Comparison of ENCODE assay signal across 20 mouse cellular contexts in genomic region chr19:16252696-16253095, GRCm38 (mm10).
DNase-seq lines count a peak whose midpoint lies in the region; ATAC-seq and TF ChIP-seq lines count a peak whose summit lies in the region.
"Had no signal": no experiment of that assay in that cellular context is flagged by ENCODE, and none has a peak within 500 bp of the region (broad histone marks: within the 10 kb centered on the region; RNA-seq: fewer than 3 reads in every experiment).

No protein-coding gene starts in this region.

- no peak for TF ChIP-seq POLR2A in liver, adult 2 months (IDR thresholded peaks at IDR 0.05; ENCODE audit: extremely low read depth, insufficient read depth, low read length)

- H3K79me2 ChIP-seq in liver, adult 2 months (ENCODE audit: control insufficient read depth, insufficient read depth, low read length) = no peaks in the 10 kb centered on the region

- 84% methylated on average over 4 of the region's 4 CpGs for WGBS in liver, adult 2 months
- WGBS in liver, embryonic 11.5 days = 47% methylated on average over 4 of the region's 4 CpGs

- ATAC-seq in liver, embryonic 11.5 days (replicated peaks; ENCODE audit: low FRiP score) = no peak
- peak; percentile 97 for ATAC-seq in megakaryocyte progenitor cell, adult 5-6 weeks (replicated peaks; ENCODE audit: poor library complexity)
- ATAC-seq: intestine, embryonic 16.5 days had no signal

- no peak for TF ChIP-seq CTCF in liver, adult 2 months (IDR thresholded peaks at IDR 0.05; ENCODE audit: low read depth, low read length)

- no peak overlapping the region for H3K4me2 ChIP-seq in liver, embryonic 11.5 days
- H3K4me2 ChIP-seq: embryonic facial prominence, embryonic 13.5 days; hindbrain, embryonic 13.5 days; liver, embryonic 15.5 days; neural tube, embryonic 12.5 days had no signal

- H3K4me1 ChIP-seq in liver, adult 2 months (ENCODE audit: control insufficient read depth, insufficient read depth, low read length) = peaks cover 10% of the 10 kb centered on the region
- peaks cover 13% of the 10 kb centered on the region for H3K4me1 ChIP-seq in liver, embryonic 11.5 days (replicated peaks; ENCODE audit: control insufficient read depth, insufficient read depth, low read length)

- H3K4me3 ChIP-seq in liver, adult 2 months (ENCODE audit: insufficient read depth, low read depth, low read length) = no peak overlapping the region
- H3K4me3 ChIP-seq in liver, embryonic 11.5 days (ENCODE audit: low read depth, low read length) = no peak overlapping the region
- H3K4me3 ChIP-seq: embryonic facial prominence, embryonic 13.5 days; forebrain, embryonic 10.5 days; hindbrain, embryonic 13.5 days; left cerebral cortex, adult 2 months; liver, embryonic 15.5 days; neural tube, embryonic 12.5 days had no signal

- no peak overlapping the region for H3K27ac ChIP-seq in liver, adult 2 months (replicated peaks; ENCODE audit: insufficient read depth, low read depth, low read length)
- H3K27ac ChIP-seq in liver, embryonic 11.5 days (ENCODE audit: low read depth, low read length) = no peak overlapping the region
- H3K27ac ChIP-seq: embryonic facial prominence, embryonic 13.5 days; forebrain, embryonic 10.5 days; left cerebral cortex, adult 2 months; liver, embryonic 15.5 days; neural tube, embryonic 12.5 days had no signal

- no peaks in the 10 kb centered on the region for H3K27me3 ChIP-seq in liver, adult 2 months (ENCODE audit: control insufficient read depth, insufficient read depth, low read length)
- no peaks in the 10 kb centered on the region for H3K27me3 ChIP-seq in liver, embryonic 11.5 days (replicated peaks; ENCODE audit: control insufficient read depth, insufficient read depth, low read length)
- H3K27me3 ChIP-seq: embryonic facial prominence, embryonic 13.5 days; hindbrain, embryonic 13.5 days; liver, embryonic 15.5 days; neural tube, embryonic 12.5 days had no signal

- H3K9me3 ChIP-seq in liver, embryonic 11.5 days (ENCODE audit: control insufficient read depth, low read length) = no peaks in the 10 kb centered on the region
- H3K9me3 ChIP-seq: embryonic facial prominence, embryonic 13.5 days; forebrain, embryonic 10.5 days; hindbrain, embryonic 13.5 days; liver, embryonic 15.5 days; neural tube, embryonic 12.5 days had no signal

- no peak overlapping the region for H3K9ac ChIP-seq in liver, adult 2 months (ENCODE audit: low read depth, low read length)
- no peak overlapping the region for H3K9ac ChIP-seq in liver, embryonic 11.5 days (ENCODE audit: low read depth, low read length)
- H3K9ac ChIP-seq: embryonic facial prominence, embryonic 13.5 days; hindbrain, embryonic 13.5 days; liver, embryonic 15.5 days; neural tube, embryonic 12.5 days had no signal

- DNase-seq in liver, adult 2 months (ENCODE audit: extremely low read depth, low read depth, low spot score) = peak; percentile 24
- no peak for DNase-seq in liver, embryonic 11.5 days (ENCODE audit: low spot score)
- DNase-seq in A20 (ENCODE audit: low read depth, low spot score) = peak; percentile 65
- DNase-seq in c-Kit-positive CD71-negative TER-119-negative erythroid progenitor cells, embryonic 14.5 days (ENCODE audit: low read depth) = peak; percentile 43
- no peak for DNase-seq in T-cell, adult 2 months (ENCODE audit: low spot score)
- no peak for DNase-seq in cerebellum, adult 8-10 months
- DNase-seq in cerebellum, adult 11-12 months = no peak
- DNase-seq: adrenal gland, adult 2 months; cerebellum, adult 11 months; heart, postnatal 10 days; right cerebral cortex, postnatal 25 days; thymus, adult 2 months had no signal

- no peaks in the 10 kb centered on the region; the same call in 1 of the 2 replicates for H3K36me3 ChIP-seq in liver, adult 2 months (ENCODE audit: control insufficient read depth, insufficient read depth, low read length)
- no peaks in the 10 kb centered on the region for H3K36me3 ChIP-seq in liver, embryonic 11.5 days (ENCODE audit: control insufficient read depth, insufficient read depth, low read length)
- H3K36me3 ChIP-seq: embryonic facial prominence, embryonic 13.5 days; forebrain, embryonic 10.5 days; hindbrain, embryonic 13.5 days; liver, embryonic 15.5 days; neural tube, embryonic 12.5 days had no signal

Comparison
In these comparisons a context has a peak if more than half of its experiments do, and no peak if none do; other contexts are left out.
1. DNase-seq: peak in liver, adult 2 months (single experiment), A20 (single experiment) and c-Kit-positive CD71-negative TER-119-negative erythroid progenitor cells, embryonic 14.5 days (single experiment); none in liver, embryonic 11.5 days (single experiment), T-cell, adult 2 months (single experiment), cerebellum, adult 8-10 months (single experiment) and cerebellum, adult 11-12 months (single experiment).